Mouse (Mus musculus): ENCODE measurements around the gene Bud31. TPM values are rescaled to one million over a fixed set of nuclear protein-coding genes. Genes with fewer than 3 reads are reported as not detected.
A peak's percentile ranks its signal among the peaks of the same experiment; 100 is the strongest.

The Bud31 gene
- polyA plus RNA-seq, 1 experiment from 2014 or later: 140 TPM

- H3K27ac ChIP-seq (ENCODE audit: poor library complexity, severe bottlenecking): peak within 1 kb of the TSS; percentile 24; the same call in 1 of the 2 replicates
- peak within 1 kb of the TSS; percentile 87 for H3K9ac ChIP-seq
- H3K36me3 ChIP-seq: peaks cover 30% of the 10 kb centered on the region
- H3K9me3 ChIP-seq (replicated peaks): no peaks in the 10 kb centered on the region
- no peaks in the 10 kb centered on the region for H3K27me3 ChIP-seq (replicated peaks)
- H3K4me1 ChIP-seq (replicated peaks): peaks cover 15% of the 10 kb centered on the region
- 1% methylated on average over 46 of the region's 53 CpGs for WGBS
- ATAC-seq (ENCODE audit: insufficient number of reproducible peaks, low FRiP score): peak; percentile 82
- peak within 1 kb of the TSS; percentile 86 for H3K4me3 ChIP-seq
- H3K4me2 ChIP-seq: peak within 1 kb of the TSS; percentile 85
These were observed 26.0 kb upstream of the Bud31 start, which contains the start of gene Arpc1b for GRCm38 (mm10) chr5:145114071-145114605. Arpc1b (plus strand) TSS chr5:145114215.

GRCm38 (mm10) chr5:145114606-145115473, 25.3 kb upstream of the Bud31 start:
- peak; percentile 58 for ATAC-seq (ENCODE audit: insufficient number of reproducible peaks, low FRiP score)
- peak overlapping the region; percentile 86 for H3K4me3 ChIP-seq
- no peaks in the 10 kb centered on the region for H3K27me3 ChIP-seq (replicated peaks)
- H3K4me2 ChIP-seq: peak overlapping the region; percentile 85
- WGBS: 14% methylated on average over 40 of the region's 40 CpGs
- H3K4me1 ChIP-seq (replicated peaks): peaks cover 15% of the 10 kb centered on the region
- no peaks in the 10 kb centered on the region for H3K9me3 ChIP-seq (replicated peaks)
- H3K36me3 ChIP-seq: peaks cover 29% of the 10 kb centered on the region
- H3K27ac ChIP-seq (ENCODE audit: poor library complexity, severe bottlenecking): peak overlapping the region; percentile 24; the same call in 1 of the 2 replicates
- H3K9ac ChIP-seq: peak overlapping the region; percentile 87

- peaks cover 21% of the 10 kb centered on the region for H3K4me1 ChIP-seq (replicated peaks)
- ATAC-seq (ENCODE audit: insufficient number of reproducible peaks, low FRiP score): no peak
- H3K27me3 ChIP-seq (replicated peaks): no peaks in the 10 kb centered on the region
- peak overlapping the region; percentile 85 for H3K4me2 ChIP-seq
- peak overlapping the region; percentile 81 for H3K27ac ChIP-seq (ENCODE audit: poor library complexity, severe bottlenecking)
- 85% methylated on average over 5 of the region's 5 CpGs for WGBS
- H3K9me3 ChIP-seq (replicated peaks): no peaks in the 10 kb centered on the region
- peak overlapping the region; percentile 86; the same call in 1 of the 2 replicates for H3K4me3 ChIP-seq
- no peak overlapping the region for H3K9ac ChIP-seq
- H3K36me3 ChIP-seq: peaks cover 21% of the 10 kb centered on the region
These were observed 24.4 kb upstream of the Bud31 start for GRCm38 (mm10) chr5:145115736-145116135.

- H3K4me1 ChIP-seq (replicated peaks): peaks cover 25% of the 10 kb centered on the region
- ATAC-seq (ENCODE audit: insufficient number of reproducible peaks, low FRiP score): peak; percentile 13; the same call in 1 of the 2 replicates
- H3K27ac ChIP-seq (ENCODE audit: poor library complexity, severe bottlenecking): peak overlapping the region; percentile 81
- H3K9me3 ChIP-seq (replicated peaks): no peaks in the 10 kb centered on the region
- H3K9ac ChIP-seq: no peak overlapping the region
- WGBS: 46% methylated on average over 4 of the region's 4 CpGs
- H3K4me2 ChIP-seq: peak overlapping the region; percentile 42
- H3K36me3 ChIP-seq: peaks cover 19% of the 10 kb centered on the region
- H3K4me3 ChIP-seq: 0 out of 2 replicates have a peak overlapping the region, but pooled peaks have one; percentile 86
- no peaks in the 10 kb centered on the region for H3K27me3 ChIP-seq (replicated peaks)
These were observed 23.8 kb upstream of the Bud31 start for GRCm38 (mm10) chr5:145116316-145116715.

GRCm38 (mm10) chr5:145116916-145117315, 23.2 kb upstream of the Bud31 start:
- peak overlapping the region; percentile 81 for H3K27ac ChIP-seq (ENCODE audit: poor library complexity, severe bottlenecking)
- peaks cover 31% of the 10 kb centered on the region for H3K4me1 ChIP-seq (replicated peaks)
- H3K9ac ChIP-seq: 0 out of 2 replicates have a peak overlapping the region, but pooled peaks have one; percentile 30
- H3K4me2 ChIP-seq: peak overlapping the region; percentile 42
- 38% methylated on average over 10 of the region's 10 CpGs for WGBS
- peak overlapping the region; percentile 5; the same call in 1 of the 2 replicates for H3K4me3 ChIP-seq
- ATAC-seq (ENCODE audit: insufficient number of reproducible peaks, low FRiP score): no peak
- peaks cover 23% of the 10 kb centered on the region for H3K36me3 ChIP-seq
- no peaks in the 10 kb centered on the region for H3K9me3 ChIP-seq (replicated peaks)
- no peaks in the 10 kb centered on the region for H3K27me3 ChIP-seq (replicated peaks)

GRCm38 (mm10) chr5:145118005-145118404, 22.2 kb upstream of the Bud31 start:
- Histone ChIP-seq H3K9ac (no peak overlapping the region), H3K4me1 (replicated peaks) (peaks cover 35% of the 10 kb centered on the region), H3K27me3 (replicated peaks) (no peaks in the 10 kb centered on the region), H3K36me3 (peaks cover 34% of the 10 kb centered on the region), H3K9me3 (replicated peaks) (no peaks in the 10 kb centered on the region), H3K4me2 (no peak overlapping the region), H3K27ac (ENCODE audit: poor library complexity, severe bottlenecking) (no peak overlapping the region), H3K4me3 (no peak overlapping the region)
- 57% methylated on average over 6 of the region's 6 CpGs for WGBS
- ATAC-seq (ENCODE audit: insufficient number of reproducible peaks, low FRiP score): no peak

GRCm38 (mm10) chr5:145118461-145118860, 21.7 kb upstream of the Bud31 start:
- Histone ChIP-seq H3K36me3 (peaks cover 39% of the 10 kb centered on the region), H3K4me2 (no peak overlapping the region), H3K4me1 (replicated peaks) (peaks cover 35% of the 10 kb centered on the region), H3K4me3 (no peak overlapping the region), H3K9ac (no peak overlapping the region), H3K27ac (ENCODE audit: poor library complexity, severe bottlenecking) (no peak overlapping the region), H3K27me3 (replicated peaks) (no peaks in the 10 kb centered on the region), H3K9me3 (replicated peaks) (no peaks in the 10 kb centered on the region)
- ATAC-seq (ENCODE audit: insufficient number of reproducible peaks, low FRiP score): no peak
- WGBS: 76% methylated on average over 5 of the region's 5 CpGs

- Histone ChIP-seq H3K27me3 (replicated peaks) (no peaks in the 10 kb centered on the region), H3K4me1 (replicated peaks) (peaks cover 35% of the 10 kb centered on the region), H3K4me3 (no peak overlapping the region), H3K4me2 (no peak overlapping the region), H3K9me3 (replicated peaks) (no peaks in the 10 kb centered on the region), H3K36me3 (peaks cover 48% of the 10 kb centered on the region), H3K9ac (no peak overlapping the region), H3K27ac (ENCODE audit: poor library complexity, severe bottlenecking) (no peak overlapping the region)
- WGBS: 90% methylated on average over 2 of the region's 2 CpGs
- no peak for ATAC-seq (ENCODE audit: insufficient number of reproducible peaks, low FRiP score)
These were observed 20.8 kb upstream of the Bud31 start for GRCm38 (mm10) chr5:145119385-145119784.

- 61% methylated on average over 7 of the region's 7 CpGs for WGBS
- ATAC-seq (ENCODE audit: insufficient number of reproducible peaks, low FRiP score): no peak
- no peak overlapping the region for H3K9ac ChIP-seq
These were observed 19.2 kb upstream of the Bud31 start for GRCm38 (mm10) chr5:145120921-145121320.

GRCm38 (mm10) chr5:145123396-145123795, 16.8 kb upstream of the Bud31 start:
- no peak for ATAC-seq (ENCODE audit: insufficient number of reproducible peaks, low FRiP score)
- Histone ChIP-seq H3K27ac (ENCODE audit: poor library complexity, severe bottlenecking) (no peak overlapping the region), H3K4me1 (replicated peaks) (peaks cover 20% of the 10 kb centered on the region), H3K27me3 (replicated peaks) (no peaks in the 10 kb centered on the region), H3K9me3 (replicated peaks) (no peaks in the 10 kb centered on the region), H3K4me2 (no peak overlapping the region), H3K36me3 (peaks cover 81% of the 10 kb centered on the region), H3K9ac (no peak overlapping the region), H3K4me3 (no peak overlapping the region)
- 91% methylated on average over 19 of the region's 19 CpGs for WGBS

More at GRCm38 (mm10) chr5:145120921-145121320, 19.2 kb upstream of the Bud31 start:
- Histone ChIP-seq H3K36me3 (peaks cover 63% of the 10 kb centered on the region), H3K27me3 (replicated peaks) (no peaks in the 10 kb centered on the region), H3K9me3 (replicated peaks) (no peaks in the 10 kb centered on the region), H3K4me2 (no peak overlapping the region), H3K27ac (ENCODE audit: poor library complexity, severe bottlenecking) (no peak overlapping the region), H3K4me3 (no peak overlapping the region), H3K4me1 (replicated peaks) (peaks cover 28% of the 10 kb centered on the region)

- Histone ChIP-seq H3K4me1 (replicated peaks) (peaks cover 11% of the 10 kb centered on the region), H3K27me3 (replicated peaks) (no peaks in the 10 kb centered on the region), H3K4me3 (no peak overlapping the region), H3K9me3 (replicated peaks) (no peaks in the 10 kb centered on the region), H3K4me2 (no peak overlapping the region), H3K9ac (no peak overlapping the region), H3K36me3 (peaks cover 95% of the 10 kb centered on the region), H3K27ac (ENCODE audit: poor library complexity, severe bottlenecking) (no peak overlapping the region)
- WGBS: 90% methylated on average over 9 of the region's 9 CpGs
- no peak for ATAC-seq (ENCODE audit: insufficient number of reproducible peaks, low FRiP score)
These were observed 13.6 kb upstream of the Bud31 start for GRCm38 (mm10) chr5:145126580-145126979.
